Comparison of ENCODE assay signal across 8 mouse cellular contexts in the genomic region with DNA sequence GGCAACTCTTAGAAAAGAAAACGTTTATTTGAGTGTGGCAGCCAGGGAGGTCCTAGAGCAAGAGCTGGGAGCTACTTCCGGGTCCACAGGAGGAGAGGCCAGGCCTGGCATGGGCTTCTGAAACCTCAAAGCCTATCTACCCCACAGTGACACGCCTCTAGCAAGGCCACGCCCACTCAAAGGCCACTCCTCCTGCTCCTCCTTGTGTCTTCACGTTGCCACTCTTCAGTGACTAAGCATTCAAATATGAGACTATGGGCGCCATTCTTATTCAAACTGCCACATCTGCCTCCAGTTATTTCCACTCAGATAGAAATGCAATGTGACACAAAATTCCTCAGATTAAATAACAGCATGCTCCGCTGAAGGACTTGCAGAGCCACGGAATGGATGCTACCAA. TPM values are rescaled to one million over a fixed set of nuclear protein-coding genes. Genes with fewer than 3 reads are reported as not detected.
A peak's percentile ranks its signal among the peaks of the same experiment; 100 is the strongest.
DNase-seq lines count a peak whose midpoint lies in the region; ATAC-seq and TF ChIP-seq lines count a peak whose summit lies in the region.

No protein-coding gene starts in this region.

- in situ Hi-C loops in ES-E14 (cut with MboI; ENCODE audit: low sequenced_read_pairs in 2 of 2, unreplicated experiment in 2 of 2), result no loop called here

- 43% methylated on average over 8 of the region's 8 CpGs for WGBS in macrophage (ENCODE audit: missing documents)
- 22% methylated on average over 8 of the region's 8 CpGs for WGBS in stomach, embryonic 16.5 days

- peak overlapping the region; percentile 35 to 58 for H3K4me3 ChIP-seq in ES-E14 (ENCODE audit: insufficient read depth in 1 of 2, low read depth in 1 of 2, low read length in 2 of 2, poor library complexity in 1 of 2, severe bottlenecking in 1 of 2)
- H3K4me3 ChIP-seq in embryonic fibroblast, embryonic 13.5 days (ENCODE audit: insufficient read depth, low read length), result no peak overlapping the region
- H3K4me3 ChIP-seq in macrophage (ENCODE audit: inconsistent target), result no peak overlapping the region
- no peak overlapping the region for H3K4me3 ChIP-seq in stomach, embryonic 16.5 days (replicated peaks; ENCODE audit: low read length)

- H3K27ac ChIP-seq in ES-E14 (ENCODE audit: insufficient read depth, low read depth, low read length, poor library complexity, severe bottlenecking), result peak overlapping the region; percentile 90
- peak overlapping the region; percentile 98 for H3K27ac ChIP-seq in embryonic fibroblast, embryonic 13.5 days (ENCODE audit: insufficient read depth, low read length)
- peak overlapping the region; percentile 72 for H3K27ac ChIP-seq in macrophage
- H3K27ac ChIP-seq in stomach, embryonic 16.5 days (ENCODE audit: low read length), result no peak overlapping the region

- TF ChIP-seq CTCF in embryonic fibroblast, embryonic 13.5 days (IDR thresholded peaks at IDR 0.05; ENCODE audit: borderline replicate concordance, insufficient read depth, low read length), result no peak

- H3K36me3 ChIP-seq in ES-E14 (ENCODE audit: control insufficient read depth, insufficient read depth, low read length, poor library complexity, severe bottlenecking) (no peaks in the 10 kb centered on the region), macrophage (ENCODE audit: inconsistent target) (no peaks in the 10 kb centered on the region)
- H3K36me3 ChIP-seq in stomach, embryonic 16.5 days (ENCODE audit: control insufficient read depth, insufficient read depth, low read length), result no peaks in the 10 kb centered on the region

- H3K4me2 ChIP-seq in stomach, embryonic 16.5 days (ENCODE audit: low read depth, low read length), result no peak overlapping the region

- H3K4me1 ChIP-seq in ES-E14 (ENCODE audit: control insufficient read depth in 2 of 2, insufficient read depth in 2 of 2, low read length in 2 of 2, poor library complexity in 1 of 2), result peaks cover 7 to 15% of the 10 kb centered on the region in 2 experiments; a peak in 3 of 4 replicates
- H3K4me1 ChIP-seq in embryonic fibroblast, embryonic 13.5 days (ENCODE audit: control insufficient read depth, insufficient read depth, low read length), result peaks cover 15% of the 10 kb centered on the region
- H3K4me1 ChIP-seq in stomach, embryonic 16.5 days (ENCODE audit: control insufficient read depth, insufficient read depth, low read length), result peaks cover 10% of the 10 kb centered on the region

- no peaks in the 10 kb centered on the region for H3K9me3 ChIP-seq in ES-E14 (ENCODE audit: control insufficient read depth, insufficient read depth, low read depth, low read length)
- no peaks in the 10 kb centered on the region for H3K9me3 ChIP-seq in stomach, embryonic 16.5 days (replicated peaks; ENCODE audit: control insufficient read depth, low read length)

- no peaks in the 10 kb centered on the region for H3K27me3 ChIP-seq in stomach, embryonic 16.5 days (ENCODE audit: control insufficient read depth, insufficient read depth, low read length)

- no peaks in the 10 kb centered on the region for H3K79me2 ChIP-seq in macrophage (ENCODE audit: inconsistent target)

- ATAC-seq in stomach, embryonic 16.5 days (ENCODE audit: insufficient read depth, low FRiP score), result peak; percentile 72

- TF ChIP-seq POLR2A in embryonic fibroblast, embryonic 13.5 days (IDR thresholded peaks at IDR 0.05; ENCODE audit: low read depth, low read length), result 0 out of 2 replicates have a peak, but pooled peaks have one; percentile 5

- DNase-seq in B cell, adult 2 months, result peak; percentile 30 to 45
- DNase-seq in ES-E14 (ENCODE audit: low read depth, low spot score), result peak; percentile 97
- peak; percentile 52 for DNase-seq in kidney, adult 9 months
- no peak for DNase-seq in layer of hippocampus, postnatal 14 days (ENCODE audit: low spot score in 2 of 2)
- DNase-seq in gastrocnemius, postnatal 4 days (ENCODE audit: low spot score in 2 of 2), result no peak

- H3K9ac ChIP-seq in ES-E14 (ENCODE audit: insufficient read depth, low read depth, low read length, poor library complexity, severe bottlenecking), result peak overlapping the region; percentile 16; the same call in 1 of the 2 replicates
- no peak overlapping the region for H3K9ac ChIP-seq in stomach, embryonic 16.5 days (ENCODE audit: low read length)

TF ChIP-seq in ES-E14, 5 proteins besides CTCF, POLR2A, EP300 and RAD21:
- TF ChIP-seq MAFK (IDR thresholded peaks at IDR 0.05; ENCODE audit: insufficient read depth, low read depth, low read length), result peak; percentile 88
- TF ChIP-seq HCFC1 (IDR thresholded peaks at IDR 0.05; ENCODE audit: borderline replicate concordance, insufficient read depth, low read length), result no peak

RNA-seq across cellular contexts. Expression of a gene that starts 9.2 kb away (rescaled TPM):
- 40.7 and 51.6 TPM in 2 replicates for total RNA-seq in ES-E14 (2012; rRNA removed)
- 101 and 103 TPM in 2 replicates for polyA plus RNA-seq in embryonic fibroblast, embryonic 13.5 days (2011; ENCODE audit: insufficient read length, low read depth, missing spikeins)
- 100 to 1,000 TPM in 20 of 26 experiments, 10 to 100 TPM in 6; 78.1 to 135 (median 108) TPM for total RNA-seq in macrophage (2018; cell fraction: chromatin; rRNA removed)
- 10 to 100 TPM; 42.8 to 63.5 (median 55.3) TPM for total RNA-seq in macrophage (2018; cell fraction: cytosol; rRNA removed)
- 100 to 1,000 TPM in 9 of 26 experiments, 10 to 100 TPM in 17; 70.1 to 131 (median 96.5) TPM for total RNA-seq in macrophage (2018; cell fraction: nucleus; rRNA removed)
- 47.9 to 67.1 TPM (median 62.5 TPM) in 3 replicates for polyA plus RNA-seq in macrophage (2018)
- polyA plus RNA-seq in stomach, embryonic 16.5 days (2015; fragmentation: Nextera tagmentation; extraction: Ambion mirVana), result 46.8 and 50.7 TPM in 2 replicates
- total RNA-seq in layer of hippocampus, postnatal 14 days (2021), result 10 to 100 TPM; 70.9 to 71.9 TPM
- 10 to 100 TPM; 75.5 to 85.8 TPM for total RNA-seq in gastrocnemius, postnatal 4 days (2021)

RNA-seq across cellular contexts. Expression of a gene that starts 45.1 kb away (rescaled TPM):
- total RNA-seq in ES-E14 (2012; rRNA removed), result 246 and 266 TPM in 2 replicates
- 104 and 116 TPM in 2 replicates for polyA plus RNA-seq in embryonic fibroblast, embryonic 13.5 days (2011; ENCODE audit: insufficient read length, low read depth, missing spikeins)
- 100 to 1,000 TPM in 8 of 26 experiments, 10 to 100 TPM in 18; 15.3 to 144 (median 80.7) TPM for total RNA-seq in macrophage (2018; cell fraction: chromatin; rRNA removed)
- total RNA-seq in macrophage (2018; cell fraction: cytosol; rRNA removed), result 100 to 1,000 TPM in 13 of 26 experiments, 10 to 100 TPM in 13; 70.1 to 161 (median 99.7) TPM
- total RNA-seq in macrophage (2018; cell fraction: nucleus; rRNA removed), result 100 to 1,000 TPM in 15 of 26 experiments, 10 to 100 TPM in 11; 40.0 to 185 (median 107) TPM
- 76.9 to 105 TPM (median 87.9 TPM) in 3 replicates for polyA plus RNA-seq in macrophage (2018)
- 141 and 146 TPM in 2 replicates for polyA plus RNA-seq in stomach, embryonic 16.5 days (2015; fragmentation: Nextera tagmentation; extraction: Ambion mirVana)
- 100 to 1,000 TPM; 178 to 188 TPM for total RNA-seq in layer of hippocampus, postnatal 14 days (2021)
- total RNA-seq in gastrocnemius, postnatal 4 days (2021), result 10 to 100 TPM; 68.6 to 70.1 TPM

Comparison
In these comparisons a context has a peak if more than half of its experiments do, and no peak if none do; other contexts are left out.
1. DNase-seq: peak in B cell, adult 2 months (2 of 2), ES-E14 (single experiment) and kidney, adult 9 months (single experiment); none in layer of hippocampus, postnatal 14 days (0 of 2) and gastrocnemius, postnatal 4 days (0 of 2).
2. H3K4me3 ChIP-seq: peak in ES-E14 (2 of 2); none in embryonic fibroblast, embryonic 13.5 days (single experiment), macrophage (single experiment) and stomach, embryonic 16.5 days (single experiment).